Mouse (Mus musculus) cortical plate, adult 2 months (tissue): ENCODE results near the gene Gm42421.

Experiments used
- CTCF ChIP-seq: fragments of 200-500 bp; IDR thresholded peaks from 2 replicates; pipeline ENCODE4 v1.5.1; 2011; ENCODE audit warnings: mild to moderate bottlenecking, control low read depth, low read length; ENCODE audit not compliant: insufficient read depth; ENCODE audit errors: extremely low read depth
- POLR2A ChIP-seq: fragments of 200-500 bp; IDR thresholded peaks from 2 replicates; pipeline ENCODE4 v1.6.1; 2011; ENCODE audit warnings: mild to moderate bottlenecking, low read length, control low read depth; ENCODE audit not compliant: insufficient read depth; ENCODE audit errors: extremely low read depth

- TF ChIP-seq CTCF = no peak
- no peak for TF ChIP-seq POLR2A
These were observed 33.2 kb downstream of the Gm42421 start for GRCm38 (mm10) chr5:143961176-143961575.
